Mouse (Mus musculus): ENCODE measurements around the gene Plin4. TPM values are rescaled to one million over a fixed set of nuclear protein-coding genes. Genes with fewer than 3 reads are reported as not detected.

Plin4 gene
- polyA plus RNA-seq, 1 experiment from 2014 or later = 0.08 TPM

- ATAC-seq (ENCODE audit: low FRiP score, low read depth) = no peak
- 12% methylated on average over 52 of the region's 59 CpGs for WGBS
- Histone ChIP-seq H3K9ac (no peak overlapping the region), H3K4me2 (peak overlapping the region; percentile 46), H3K9me3 (peaks cover 10% of the 10 kb centered on the region; the same call in 1 of the 2 replicates), H3K27ac (replicated peaks) (no peak overlapping the region), H3K4me1 (replicated peaks) (peaks cover 11% of the 10 kb centered on the region; the same call in 1 of the 2 replicates), H3K36me3 (peaks cover 57% of the 10 kb centered on the region), H3K27me3 (peaks cover 50% of the 10 kb centered on the region), H3K4me3 (peak overlapping the region; percentile 9; the same call in 1 of the 2 replicates)
Measured at GRCm38 (mm10) chr17:56124377-56125275, 15.0 kb upstream of the Plin4 start.

GRCm38 (mm10) chr17:56123681-56124340, 14.2 kb upstream of the Plin4 start:
- Histone ChIP-seq H3K9me3 (peaks cover 10% of the 10 kb centered on the region; the same call in 1 of the 2 replicates), H3K27ac (replicated peaks) (no peak overlapping the region), H3K9ac (no peak overlapping the region), H3K4me3 (no peak overlapping the region), H3K4me2 (peak overlapping the region; percentile 46), H3K27me3 (peaks cover 57% of the 10 kb centered on the region), H3K4me1 (replicated peaks) (peaks cover 12% of the 10 kb centered on the region; the same call in 1 of the 2 replicates), H3K36me3 (peaks cover 49% of the 10 kb centered on the region)
- no peak for ATAC-seq (ENCODE audit: low FRiP score, low read depth)
- 46% methylated on average over 59 of the region's 59 CpGs for WGBS

GRCm38 (mm10) chr17:56123161-56123560, 13.6 kb upstream of the Plin4 start:
- Histone ChIP-seq H3K9me3 (peaks cover 10% of the 10 kb centered on the region; the same call in 1 of the 2 replicates), H3K4me1 (replicated peaks) (peaks cover 12% of the 10 kb centered on the region; the same call in 1 of the 2 replicates), H3K4me2 (no peak overlapping the region), H3K27ac (replicated peaks) (no peak overlapping the region), H3K27me3 (peaks cover 63% of the 10 kb centered on the region), H3K36me3 (peaks cover 46% of the 10 kb centered on the region), H3K9ac (no peak overlapping the region), H3K4me3 (no peak overlapping the region)
- ATAC-seq (ENCODE audit: low FRiP score, low read depth) = no peak
- WGBS = 89% methylated on average over 12 of the region's 12 CpGs

GRCm38 (mm10) chr17:56121826-56122225, 12.2 kb upstream of the Plin4 start, which contains the start of gene Lrg1:
Gene Lrg1 (minus strand): TSS chr17:56122001.
- Histone ChIP-seq H3K9me3 (peaks cover 10% of the 10 kb centered on the region; the same call in 1 of the 2 replicates), H3K36me3 (peaks cover 33% of the 10 kb centered on the region), H3K4me1 (replicated peaks) (peaks cover 19% of the 10 kb centered on the region), H3K4me2 (no peak within 1 kb of the TSS), H3K4me3 (no peak within 1 kb of the TSS), H3K9ac (no peak within 1 kb of the TSS), H3K27ac (replicated peaks) (no peak within 1 kb of the TSS), H3K27me3 (peaks cover 69% of the 10 kb centered on the region)
- no peak for ATAC-seq (ENCODE audit: low FRiP score, low read depth)
- 67% methylated on average over 2 of the region's 2 CpGs for WGBS

GRCm38 (mm10) chr17:56119981-56120880, 10.6 kb upstream of the Plin4 start:
- H3K9me3 ChIP-seq = peaks cover 10% of the 10 kb centered on the region; the same call in 1 of the 2 replicates
- H3K27me3 ChIP-seq = peaks cover 73% of the 10 kb centered on the region
- H3K36me3 ChIP-seq = peaks cover 19% of the 10 kb centered on the region
- ATAC-seq (ENCODE audit: low FRiP score, low read depth) = no peak
- H3K4me1 ChIP-seq (replicated peaks) = peaks cover 19% of the 10 kb centered on the region
- WGBS = 8% methylated on average over 66 of the region's 66 CpGs
- peak overlapping the region; percentile 18; the same call in 1 of the 2 replicates for H3K4me2 ChIP-seq
- H3K4me3 ChIP-seq = no peak overlapping the region
- no peak overlapping the region for H3K27ac ChIP-seq (replicated peaks)
- H3K9ac ChIP-seq = no peak overlapping the region

GRCm38 (mm10) chr17:56119431-56119830, 9.8 kb upstream of the Plin4 start:
- WGBS = 43% methylated on average over 12 of the region's 12 CpGs

GRCm38 (mm10) chr17:56117251-56117710, 7.7 kb upstream of the Plin4 start, which contains the start of gene Plin5:
Gene Plin5 (minus strand): TSS chr17:56117596.
- Histone ChIP-seq H3K9me3 (0 out of 2 replicates have a peak, but pooled peaks cover 3% of the 10 kb centered on the region), H3K27me3 (peaks cover 49% of the 10 kb centered on the region), H3K36me3 (no peaks in the 10 kb centered on the region), H3K9ac (0 out of 2 replicates have a peak within 1 kb of the TSS, but pooled peaks have one; percentile 26), H3K4me2 (peak within 1 kb of the TSS; percentile 68), H3K27ac (replicated peaks) (no peak within 1 kb of the TSS), H3K4me3 (peak within 1 kb of the TSS; percentile 35), H3K4me1 (replicated peaks) (peaks cover 19% of the 10 kb centered on the region)
- ATAC-seq (ENCODE audit: low FRiP score, low read depth) = peak; percentile 66
- 3% methylated on average over 27 of the region's 27 CpGs for WGBS

More at GRCm38 (mm10) chr17:56119431-56119830, 9.8 kb upstream of the Plin4 start:
- no peak overlapping the region for H3K27ac ChIP-seq (replicated peaks)
- H3K9me3 ChIP-seq = peaks cover 10% of the 10 kb centered on the region; the same call in 1 of the 2 replicates
- H3K4me2 ChIP-seq = no peak overlapping the region
- H3K9ac ChIP-seq = no peak overlapping the region
- peaks cover 19% of the 10 kb centered on the region for H3K4me1 ChIP-seq (replicated peaks)
- ATAC-seq (ENCODE audit: low FRiP score, low read depth) = no peak
- H3K27me3 ChIP-seq = peaks cover 67% of the 10 kb centered on the region
- peaks cover 16% of the 10 kb centered on the region; the same call in 1 of the 2 replicates for H3K36me3 ChIP-seq
- no peak overlapping the region for H3K4me3 ChIP-seq

- WGBS = 76% methylated on average over 10 of the region's 10 CpGs
- no peak overlapping the region for H3K27ac ChIP-seq (replicated peaks)
- H3K4me2 ChIP-seq = no peak overlapping the region
- no peak overlapping the region for H3K9ac ChIP-seq
- H3K27me3 ChIP-seq = peaks cover 38% of the 10 kb centered on the region
- H3K4me3 ChIP-seq = no peak overlapping the region
- peaks cover 19% of the 10 kb centered on the region for H3K4me1 ChIP-seq (replicated peaks)
- H3K36me3 ChIP-seq = no peaks in the 10 kb centered on the region
- H3K9me3 ChIP-seq = no peaks in the 10 kb centered on the region
- no peak for ATAC-seq (ENCODE audit: low FRiP score, low read depth)
Measured at GRCm38 (mm10) chr17:56116193-56116592, 6.6 kb upstream of the Plin4 start.

- Histone ChIP-seq H3K9me3 (no peaks in the 10 kb centered on the region), H3K4me3 (no peak overlapping the region), H3K27me3 (peaks cover 8% of the 10 kb centered on the region; the same call in 1 of the 2 replicates), H3K4me2 (no peak overlapping the region), H3K9ac (no peak overlapping the region), H3K36me3 (no peaks in the 10 kb centered on the region), H3K27ac (replicated peaks) (no peak overlapping the region), H3K4me1 (replicated peaks) (peaks cover 7% of the 10 kb centered on the region)
- 84% methylated on average over 3 of the region's 3 CpGs for WGBS
- no peak for ATAC-seq (ENCODE audit: low FRiP score, low read depth)
Measured at GRCm38 (mm10) chr17:56112743-56113142, 3.1 kb upstream of the Plin4 start.

- 44% methylated on average over 5 of the region's 5 CpGs for WGBS
- Histone ChIP-seq H3K27ac (replicated peaks) (no peak overlapping the region), H3K4me2 (no peak overlapping the region), H3K4me1 (replicated peaks) (no peaks in the 10 kb centered on the region), H3K9me3 (no peaks in the 10 kb centered on the region), H3K36me3 (no peaks in the 10 kb centered on the region), H3K4me3 (no peak overlapping the region), H3K9ac (no peak overlapping the region), H3K27me3 (peaks cover 5% of the 10 kb centered on the region; the same call in 1 of the 2 replicates)
- no peak; the same call in 1 of the 2 replicates for ATAC-seq (ENCODE audit: low FRiP score, low read depth)
Measured at GRCm38 (mm10) chr17:56111864-56112263, 2.3 kb upstream of the Plin4 start.

GRCm38 (mm10) chr17:56111021-56111420, 1.4 kb upstream of the Plin4 start:
- H3K9ac ChIP-seq = no peak overlapping the region
- no peaks in the 10 kb centered on the region for H3K36me3 ChIP-seq
- no peak overlapping the region for H3K27ac ChIP-seq (replicated peaks)
- H3K27me3 ChIP-seq = 0 out of 2 replicates have a peak, but pooled peaks cover under 1% of the 10 kb centered on the region
- ATAC-seq (ENCODE audit: low FRiP score, low read depth) = no peak
- H3K4me3 ChIP-seq = no peak overlapping the region
- no peaks in the 10 kb centered on the region for H3K4me1 ChIP-seq (replicated peaks)
- WGBS = 53% methylated on average over 1 of the region's 1 CpGs
- no peaks in the 10 kb centered on the region for H3K9me3 ChIP-seq
- no peak overlapping the region for H3K4me2 ChIP-seq
